Mouse (Mus musculus) small intestine, adult 2 months (tissue): ENCODE results near the gene Tspan9. TPM values are rescaled to one million over a fixed set of nuclear protein-coding genes. Genes with fewer than 3 reads are reported as not detected.

Source experiments
- H3K27ac ChIP-seq: fragments of 200-500 bp; 2 replicates; pipeline ENCODE4 v1.5.1; 2012; ENCODE audit warnings: low read depth, low read length, control low read depth, inconsistent platforms; ENCODE audit not compliant: insufficient read depth
- H3K27me3 ChIP-seq: fragments of 200-500 bp; 2 replicates; pipeline ENCODE4 v1.6.1; 2012; ENCODE audit warnings: mild to moderate bottlenecking, moderate library complexity, low read length, inconsistent platforms; ENCODE audit not compliant: control insufficient read depth, insufficient read depth
- H3K36me3 ChIP-seq: fragments of 200-500 bp; 2 replicates; pipeline ENCODE4 v1.6.1; 2012; ENCODE audit warnings: mild to moderate bottlenecking, low read length, control low read depth, inconsistent platforms; ENCODE audit not compliant: control insufficient read depth, insufficient read depth
- H3K4me1 ChIP-seq: fragments of 200-500 bp; 2 replicates; pipeline ENCODE4 v1.6.1; 2012; ENCODE audit warnings: low read length, inconsistent platforms, mixed read lengths; ENCODE audit not compliant: control insufficient read depth, insufficient read depth, insufficient read length
- H3K4me3 ChIP-seq: fragments of 200-500 bp; 2 replicates; pipeline ENCODE4 v1.5.1; 2012; ENCODE audit warnings: low read depth, mild to moderate bottlenecking, control low read depth, inconsistent platforms, low read length, moderate library complexity
- CTCF ChIP-seq: fragments of 200-500 bp; IDR thresholded peaks from 2 replicates; pipeline ENCODE4 v1.5.1; 2012; ENCODE audit warnings: low read depth, mild to moderate bottlenecking, control low read depth, inconsistent platforms, low read length, moderate library complexity, mixed read lengths; ENCODE audit not compliant: insufficient replicate concordance, insufficient read length; ENCODE audit errors: extremely low read depth
- POLR2A ChIP-seq: fragments of 200-500 bp; IDR thresholded peaks from 2 replicates; pipeline ENCODE4 v1.6.1; 2012; ENCODE audit warnings: low read depth, mild to moderate bottlenecking, control low read depth, inconsistent platforms, low read length, moderate library complexity
- WGBS: fragments of 180-500 bp; shearing (Covaris S2); methylation state at CpG from one replicate; pipeline ENCODE4 v1.1.7; 2018; 5-methylcytosine and 5-hydroxymethylcytosine counted together
- polyA plus RNA-seq: library from polyadenylated mRNA; depleted of rRNA; stranded (reverse); fragments of >200 nt; gene quantifications from 2 replicates; pipeline ENCODE4 v1.2.3, GENCODE M21; 2012

The Tspan9 gene
- polyA plus RNA-seq, 1 experiment: 20.6 TPM

DNA sequence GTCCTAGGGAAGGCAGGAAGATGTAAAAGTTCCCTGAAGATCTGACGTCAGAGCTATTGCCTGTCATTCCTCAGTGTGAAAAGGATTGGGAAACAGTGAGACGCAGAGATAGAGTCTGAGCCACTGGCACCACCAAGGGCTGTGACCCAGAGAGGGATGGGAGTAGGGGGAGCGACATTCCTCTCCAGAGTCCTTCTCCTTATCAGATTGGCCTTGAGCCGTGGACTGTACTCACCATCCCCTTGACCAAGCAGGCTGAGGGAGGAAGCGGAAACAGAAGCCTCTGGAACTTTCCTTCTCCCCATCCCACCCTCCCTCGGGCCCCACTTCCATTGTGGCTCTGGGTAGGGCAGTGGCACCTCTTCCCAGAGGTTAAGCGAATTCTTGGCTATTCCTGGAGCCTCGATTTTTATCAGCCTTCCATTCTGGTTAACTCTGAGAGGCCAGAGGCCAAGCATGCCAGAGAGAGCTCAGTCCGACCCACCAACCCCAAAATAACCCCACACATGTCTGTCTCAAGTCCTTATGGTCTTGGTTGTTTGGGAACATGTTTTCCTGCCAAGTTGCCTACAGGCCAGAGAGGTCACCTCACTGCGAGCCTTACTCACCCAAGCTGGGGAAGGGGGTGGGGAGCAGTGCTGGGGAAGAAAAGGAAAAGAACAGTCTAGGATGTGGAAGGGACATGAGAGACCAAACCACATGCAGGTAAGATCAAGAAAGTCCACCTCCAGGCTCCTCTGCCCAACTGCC lies 19.0 kb downstream of the Tspan9 start:
- no peak overlapping the region for H3K4me3 ChIP-seq
- H3K36me3 ChIP-seq: no peaks in the 10 kb centered on the region
- no peaks in the 10 kb centered on the region for H3K4me1 ChIP-seq
- H3K27ac ChIP-seq: no peak overlapping the region
- no peak for TF ChIP-seq CTCF
- no peak for TF ChIP-seq POLR2A
- H3K27me3 ChIP-seq: no peaks in the 10 kb centered on the region
- 52% methylated on average over 10 of the region's 10 CpGs for WGBS

- Histone ChIP-seq H3K36me3 (no peaks in the 10 kb centered on the region), H3K4me1 (no peaks in the 10 kb centered on the region), H3K4me3 (no peak overlapping the region), H3K27ac (peak overlapping the region; percentile 56), H3K27me3 (no peaks in the 10 kb centered on the region)
- WGBS: 57% methylated on average over 5 of the region's 5 CpGs
- no peak for TF ChIP-seq CTCF
- no peak for TF ChIP-seq POLR2A
These were observed 21.3 kb downstream of the Tspan9 start for GRCm38 (mm10) chr6:128122127-128122526.

DNA sequence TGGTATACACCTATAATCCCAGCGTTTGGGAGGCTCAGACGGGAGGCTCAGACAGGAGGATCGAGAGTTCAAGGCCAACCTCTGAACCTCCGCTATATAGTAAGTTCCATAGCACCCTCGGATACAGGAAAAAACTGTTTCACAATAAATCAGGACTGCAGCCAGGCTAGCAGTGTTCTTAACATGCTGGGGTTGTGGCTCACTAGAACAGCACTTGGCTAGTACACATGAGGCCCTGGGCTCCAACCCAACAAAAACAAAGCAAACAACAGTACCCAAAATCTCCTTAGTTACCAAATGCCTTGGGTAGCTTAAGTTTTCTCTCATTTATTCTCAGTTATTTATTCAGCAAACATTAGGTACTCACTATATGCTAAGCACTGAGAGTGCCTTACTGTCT lies 21.7 kb downstream of the Tspan9 start:
- H3K27me3 ChIP-seq: no peaks in the 10 kb centered on the region
- WGBS: 56% methylated on average over 5 of the region's 5 CpGs
- no peak overlapping the region for H3K4me3 ChIP-seq
- no peaks in the 10 kb centered on the region for H3K4me1 ChIP-seq
- no peaks in the 10 kb centered on the region for H3K36me3 ChIP-seq
- peak overlapping the region; percentile 56 for H3K27ac ChIP-seq
- TF ChIP-seq CTCF: no peak
- no peak for TF ChIP-seq POLR2A

GRCm38 (mm10) chr6:128120806-128121205 lies 22.6 kb downstream of the Tspan9 start:
- H3K27ac ChIP-seq: no peak overlapping the region
- 84% methylated on average over 12 of the region's 12 CpGs for WGBS

GRCm38 (mm10) chr6:128118670-128119230 lies 24.6 kb downstream of the Tspan9 start:
- no peak overlapping the region for H3K27ac ChIP-seq
- TF ChIP-seq POLR2A (no peak), CTCF (no peak)
- no peaks in the 10 kb centered on the region for H3K4me1 ChIP-seq
- H3K36me3 ChIP-seq: no peaks in the 10 kb centered on the region
- no peak overlapping the region for H3K4me3 ChIP-seq
- H3K27me3 ChIP-seq: no peaks in the 10 kb centered on the region
- 82% methylated on average over 7 of the region's 7 CpGs for WGBS

More at GRCm38 (mm10) chr6:128120806-128121205, 22.6 kb downstream of the Tspan9 start:
- Histone ChIP-seq H3K27me3 (no peaks in the 10 kb centered on the region), H3K4me3 (no peak overlapping the region), H3K4me1 (no peaks in the 10 kb centered on the region), H3K36me3 (no peaks in the 10 kb centered on the region)
- TF ChIP-seq CTCF: no peak
- TF ChIP-seq POLR2A: no peak

- Histone ChIP-seq H3K27ac (no peak overlapping the region), H3K27me3 (no peaks in the 10 kb centered on the region), H3K4me3 (no peak overlapping the region), H3K4me1 (no peaks in the 10 kb centered on the region), H3K36me3 (no peaks in the 10 kb centered on the region)
- 68% methylated on average over 10 of the region's 10 CpGs for WGBS
- TF ChIP-seq CTCF (no peak), POLR2A (no peak)
These were observed 26.4 kb downstream of the Tspan9 start for GRCm38 (mm10) chr6:128116836-128117542.

DNA sequence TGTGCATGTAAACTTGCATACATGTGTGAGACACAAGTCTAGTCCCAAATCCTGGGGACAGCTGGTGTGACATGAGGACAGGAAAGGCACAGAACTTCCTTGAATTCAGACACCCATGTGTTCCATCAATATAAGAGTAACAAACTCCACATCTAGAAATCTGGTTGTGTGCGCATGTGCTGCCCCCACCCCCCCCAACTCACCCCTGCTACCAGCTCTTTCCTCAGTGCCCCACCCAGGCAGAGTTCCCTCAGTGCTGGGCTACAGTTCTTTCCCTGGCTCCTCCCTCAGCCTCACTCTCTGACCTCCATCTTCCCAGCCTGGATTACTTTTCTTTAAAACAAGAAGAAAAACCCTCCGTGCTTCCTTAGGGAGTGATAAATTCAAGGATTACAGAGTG lies 27.1 kb downstream of the Tspan9 start:
- no peaks in the 10 kb centered on the region for H3K36me3 ChIP-seq
- H3K27ac ChIP-seq: no peak overlapping the region
- TF ChIP-seq CTCF (no peak), POLR2A (no peak)
- no peaks in the 10 kb centered on the region for H3K27me3 ChIP-seq
- 66% methylated on average over 2 of the region's 2 CpGs for WGBS
- H3K4me3 ChIP-seq: no peak overlapping the region
- no peaks in the 10 kb centered on the region for H3K4me1 ChIP-seq
